In genomic region chr5:23638023-23638422, GRCm38 (mm10) we compare ENCODE assay signal across 26 mouse cellular contexts. TPM values are rescaled to one million over a fixed set of nuclear protein-coding genes. Genes with fewer than 3 reads are reported as not detected.
DNase-seq lines count a peak whose midpoint lies in the region; ATAC-seq lines count a peak whose summit lies in the region.
"Had no signal": no experiment of that assay in that cellular context is flagged by ENCODE, and none has a peak within 500 bp of the region (broad histone marks: within the 10 kb centered on the region; RNA-seq: fewer than 3 reads in every experiment).

No protein-coding gene starts in this region.

- ATAC-seq in granulocyte monocyte progenitor cell, adult 5-6 weeks (replicated peaks; ENCODE audit: poor library complexity, severe bottlenecking): peak; percentile 28
- ATAC-seq in midbrain, embryonic 16.5 days: no peak
- ATAC-seq: forebrain, embryonic 13.5 days had no signal

- H3K36me3 ChIP-seq in splenic B cell, adult 2 months (ENCODE audit: control insufficient read depth, insufficient read depth, low read length, poor library complexity, severe bottlenecking): no peaks in the 10 kb centered on the region
- no peaks in the 10 kb centered on the region for H3K36me3 ChIP-seq in midbrain, embryonic 16.5 days (ENCODE audit: control insufficient read depth, insufficient read depth, low read length)
- H3K36me3 ChIP-seq: heart, embryonic 13.5 days; hindbrain, embryonic 10.5 days; hindbrain, embryonic 15.5 days; liver, embryonic 13.5 days; midbrain, embryonic 12.5 days; stomach, embryonic 15.5 days had no signal

- no peak overlapping the region for H3K9ac ChIP-seq in midbrain, embryonic 16.5 days (ENCODE audit: low read depth, low read length)
- H3K9ac ChIP-seq: forebrain, embryonic 13.5 days; heart, embryonic 13.5 days; hindbrain, embryonic 15.5 days; liver, embryonic 13.5 days; midbrain, embryonic 12.5 days; stomach, embryonic 15.5 days had no signal

- no peaks in the 10 kb centered on the region for H3K27me3 ChIP-seq in splenic B cell, adult 2 months (ENCODE audit: control insufficient read depth, insufficient read depth, low read length, poor library complexity, severe bottlenecking)
- no peaks in the 10 kb centered on the region for H3K27me3 ChIP-seq in midbrain, embryonic 16.5 days (ENCODE audit: control insufficient read depth, insufficient read depth, low read depth, low read length)
- H3K27me3 ChIP-seq: forebrain, embryonic 13.5 days; heart, embryonic 13.5 days; hindbrain, embryonic 15.5 days; liver, embryonic 13.5 days; midbrain, embryonic 12.5 days; stomach, embryonic 15.5 days had no signal

- 81% methylated on average over 4 of the region's 4 CpGs for WGBS in midbrain, embryonic 16.5 days

- H3K4me2 ChIP-seq in midbrain, embryonic 16.5 days (ENCODE audit: low read length): no peak overlapping the region
- H3K4me2 ChIP-seq: forebrain, embryonic 13.5 days; heart, embryonic 13.5 days; hindbrain, embryonic 15.5 days; liver, embryonic 13.5 days; midbrain, embryonic 12.5 days; stomach, embryonic 15.5 days had no signal

- DNase-seq in heart, adult 11 months: peak; percentile 61
- DNase-seq in heart, postnatal 25 days (ENCODE audit: low spot score): no peak
- DNase-seq in CD4-positive helper T cell, adult 2 months (ENCODE audit: low read depth, low spot score): peak; percentile 15
- DNase-seq in splenic B cell, adult 2 months (ENCODE audit: low read depth, low spot score): peak; percentile 70
- DNase-seq in cerebellum, adult 11 months: no peak
- DNase-seq: adrenal gland, postnatal 10 days; cerebellum, adult 9-10 months; cerebellum, postnatal 36 days; gastrocnemius, postnatal 10 days; heart, adult 18-20 months; heart, postnatal 10 days; kidney, adult 11 months; layer of hippocampus, adult 9-11 months; liver, embryonic 13.5 days; lung, adult 2 months; lung, postnatal 10 days; retina, postnatal 1 day; right cerebral cortex, postnatal 14 days had no signal

- intact Hi-C loops in heart, postnatal 25 days (cut with DNase I): no loop called here

- H3K4me1 ChIP-seq in midbrain, embryonic 16.5 days (ENCODE audit: control insufficient read depth, insufficient read depth, low read length): no peaks in the 10 kb centered on the region
- H3K4me1 ChIP-seq: forebrain, embryonic 13.5 days; heart, embryonic 13.5 days; hindbrain, embryonic 10.5 days; hindbrain, embryonic 15.5 days; midbrain, embryonic 12.5 days; stomach, embryonic 15.5 days had no signal

- no peak overlapping the region for H3K27ac ChIP-seq in midbrain, embryonic 16.5 days (ENCODE audit: low read length)
- H3K27ac ChIP-seq: forebrain, embryonic 13.5 days; heart, embryonic 13.5 days; hindbrain, embryonic 10.5 days; hindbrain, embryonic 15.5 days; liver, embryonic 13.5 days; midbrain, embryonic 12.5 days; stomach, embryonic 15.5 days had no signal

- no peak overlapping the region for H3K4me3 ChIP-seq in midbrain, embryonic 16.5 days (ENCODE audit: low read depth, low read length)
- H3K4me3 ChIP-seq: forebrain, embryonic 13.5 days; heart, embryonic 13.5 days; hindbrain, embryonic 10.5 days; hindbrain, embryonic 15.5 days; liver, embryonic 13.5 days; midbrain, embryonic 12.5 days; stomach, embryonic 15.5 days had no signal

- H3K9me3 ChIP-seq in midbrain, embryonic 16.5 days (replicated peaks; ENCODE audit: control insufficient read depth, low read length, poor library complexity, severe bottlenecking): no peaks in the 10 kb centered on the region
- H3K9me3 ChIP-seq: forebrain, embryonic 13.5 days; heart, embryonic 13.5 days; hindbrain, embryonic 10.5 days; hindbrain, embryonic 15.5 days; liver, embryonic 13.5 days; midbrain, embryonic 12.5 days; stomach, embryonic 15.5 days had no signal

RNA-seq across cellular contexts. Expression of gene Srpk2, which starts 46.4 kb away (rescaled TPM):
- 10 to 100 TPM; 39.9 to 40.4 TPM for total RNA-seq in heart, postnatal 25 days (2021)
- 45.8 and 60.2 TPM in 2 replicates for total RNA-seq in granulocyte monocyte progenitor cell, adult 5-6 weeks (2014; fragmentation: Nextera tagmentation)
- total RNA-seq in granulocyte monocyte progenitor cell, adult 5-6 weeks (2017): 47.2 and 51.4 TPM in 2 replicates
- 105 and 112 TPM in 2 replicates for polyA plus RNA-seq in midbrain, embryonic 16.5 days (2015; fragmentation: Nextera tagmentation; extraction: Ambion mirVana)

Comparison
In these comparisons a context has a peak if more than half of its experiments do, and no peak if none do; other contexts are left out.
1. DNase-seq: peak in heart, adult 11 months (single experiment), CD4-positive helper T cell, adult 2 months (single experiment) and splenic B cell, adult 2 months (single experiment); none in heart, postnatal 25 days (single experiment) and cerebellum, adult 11 months (single experiment).